Mouse (Mus musculus) liver, embryonic 14.5 days (tissue): ENCODE results near the gene Gfod2.

ENCODE experiments used
- CTCF ChIP-seq: IDR thresholded peaks from 2 replicates; pipeline ENCODE4 v1.5.1; 2016; ENCODE audit warnings: antibody characterized with exemption, low read depth, control low read depth
- EP300 ChIP-seq: IDR thresholded peaks from 2 replicates; pipeline ENCODE4 v1.6.1; 2016; ENCODE audit warnings: antibody characterized with exemption, low read depth

DNA sequence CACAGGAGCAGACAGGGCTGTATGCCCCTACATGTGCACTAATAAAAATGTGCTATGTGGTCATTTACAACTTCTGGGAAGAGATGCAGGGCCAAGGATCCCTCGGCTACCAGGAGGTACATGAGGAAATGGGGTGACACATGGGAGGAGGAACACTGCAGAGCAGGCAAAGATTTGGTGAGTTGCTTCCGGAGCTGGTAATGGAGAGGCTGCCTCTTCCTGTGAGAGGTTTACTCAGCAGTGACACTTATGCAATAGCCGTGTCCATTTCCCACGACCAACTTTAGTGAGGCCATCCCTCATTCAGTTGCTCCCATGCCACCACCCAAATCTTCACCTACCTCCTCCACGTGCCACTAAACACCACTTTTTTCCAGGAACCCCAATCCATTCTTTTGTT lies 21.8 kb upstream of the Gfod2 start:
- TF ChIP-seq CTCF (no peak), EP300 (no peak)
